Mouse (Mus musculus): Measurements from ENCODE around the gene Prmt3.

Gene Prmt3

GRCm38 (mm10) chr7:49778114-49778901 is at the start of gene Prmt3:
Gene Prmt3 (plus strand): TSS chr7:49778346.
- peak; percentile 99 for DNase-seq

- DNase-seq, result no peak
Observed at GRCm38 (mm10) chr7:49734342-49734741, 43.8 kb upstream of the Prmt3 start.

- DNase-seq, result no peak
Observed at GRCm38 (mm10) chr7:49739448-49739847, 38.7 kb upstream of the Prmt3 start.

GRCm38 (mm10) chr7:49741474-49741873 is 36.7 kb upstream of the Prmt3 start:
- peak; percentile 9 for DNase-seq

GRCm38 (mm10) chr7:49741923-49742322 is 36.2 kb upstream of the Prmt3 start:
- DNase-seq, result no peak

- peak; percentile 31 for DNase-seq
Observed at GRCm38 (mm10) chr7:49751148-49751547, 27.0 kb upstream of the Prmt3 start.

- peak; percentile 63 for DNase-seq
Observed at GRCm38 (mm10) chr7:49752730-49753506, 25.2 kb upstream of the Prmt3 start.

- DNase-seq, result peak; percentile 75
Observed at GRCm38 (mm10) chr7:49754767-49755166, 23.4 kb upstream of the Prmt3 start.

GRCm38 (mm10) chr7:49758934-49759571 is 19.1 kb upstream of the Prmt3 start, which contains the start of gene Htatip2:
Gene Htatip2 (plus strand): TSS chr7:49759115.
- peak; percentile 51 for DNase-seq

GRCm38 (mm10) chr7:49762605-49763004 is 15.5 kb upstream of the Prmt3 start:
- DNase-seq, result no peak

- no peak for DNase-seq
Observed at GRCm38 (mm10) chr7:49764011-49764716, 14.0 kb upstream of the Prmt3 start.

GRCm38 (mm10) chr7:49766166-49766565 is 12.0 kb upstream of the Prmt3 start:
- no peak for DNase-seq

GRCm38 (mm10) chr7:49768509-49768908 is 9.6 kb upstream of the Prmt3 start:
- no peak for DNase-seq

GRCm38 (mm10) chr7:49774396-49774795 is 3.8 kb upstream of the Prmt3 start:
- no peak for DNase-seq

- no peak for DNase-seq
Observed at GRCm38 (mm10) chr7:49777585-49777984, 561 bp upstream of the Prmt3 start.

GRCm38 (mm10) chr7:49778904-49779615 is 914 bp downstream of the Prmt3 start:
- no peak for DNase-seq

- no peak for DNase-seq
Observed at GRCm38 (mm10) chr7:49783017-49783416, 4.9 kb downstream of the Prmt3 start.

- DNase-seq, result no peak
Observed at GRCm38 (mm10) chr7:49785141-49785540, 7.0 kb downstream of the Prmt3 start.

GRCm38 (mm10) chr7:49786618-49787382 is 8.7 kb downstream of the Prmt3 start:
- peak; percentile 56 for DNase-seq

GRCm38 (mm10) chr7:49787383-49787645 is 9.2 kb downstream of the Prmt3 start:
- DNase-seq, result no peak

- no peak for DNase-seq
Observed at GRCm38 (mm10) chr7:49794304-49794703, 16.2 kb downstream of the Prmt3 start.

- DNase-seq, result no peak
Observed at GRCm38 (mm10) chr7:49797171-49797570, 19.0 kb downstream of the Prmt3 start.

Measured in lung, postnatal 14 days (tissue).